ENCODE assay signal across 17 mouse cellular contexts in the genomic region with DNA sequence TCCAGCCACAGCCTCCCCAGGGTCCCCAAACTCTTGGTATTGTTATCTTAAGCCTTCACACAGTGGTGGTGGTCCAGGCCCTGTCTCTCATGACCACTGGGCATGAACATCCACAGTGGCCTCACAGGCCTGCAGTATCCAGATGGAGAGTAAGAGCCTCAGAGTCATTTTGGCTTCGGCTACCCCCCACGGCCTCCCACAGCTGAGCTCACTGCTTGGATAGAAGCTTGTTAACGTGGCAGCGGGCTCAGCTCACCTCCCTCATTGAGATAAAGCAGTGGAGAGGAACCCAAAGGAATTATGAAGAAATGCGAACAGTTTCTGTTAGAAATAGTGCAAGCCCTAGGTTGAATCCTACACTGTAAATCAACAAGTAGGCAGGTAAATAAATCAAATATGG.
"Had no signal": no experiment of that assay in that cellular context is flagged by ENCODE, and none has a peak within 500 bp of the region (broad histone marks: within the 10 kb centered on the region; RNA-seq: fewer than 3 reads in every experiment).

No protein-coding gene starts in this region.

- H3K4me3 ChIP-seq: layer of hippocampus, adult 2 months; limb, embryonic 12.5 days; limb, embryonic 15.5 days; midbrain, embryonic 12.5 days; midbrain, embryonic 15.5 days; neural tube, embryonic 13.5 days had no signal

- H3K27me3 ChIP-seq: limb, embryonic 12.5 days; limb, embryonic 15.5 days; midbrain, embryonic 15.5 days had no signal

- H3K9me3 ChIP-seq: limb, embryonic 12.5 days; limb, embryonic 15.5 days; midbrain, embryonic 12.5 days; midbrain, embryonic 15.5 days; neural tube, embryonic 13.5 days had no signal

- H3K4me1 ChIP-seq: midbrain, embryonic 15.5 days had no signal

- DNase-seq: kidney, adult 2 months; kidney, postnatal 25 days; layer of hippocampus, adult 9-11 months; liver, postnatal 0 days; lung, embryonic 14.5 days; retina, postnatal 1 day; right cerebral cortex, postnatal 25 days; thymus, postnatal 25 days had no signal

- H3K27ac ChIP-seq: kidney, postnatal 0 days; layer of hippocampus, adult 2 months; limb, embryonic 12.5 days; limb, embryonic 15.5 days; liver, embryonic 14.5 days; macrophage; midbrain, embryonic 12.5 days; midbrain, embryonic 15.5 days; neural tube, embryonic 13.5 days had no signal

- H3K36me3 ChIP-seq: limb, embryonic 15.5 days; midbrain, embryonic 12.5 days; midbrain, embryonic 15.5 days had no signal
